Mouse (Mus musculus) hindbrain, embryonic 16.5 days (tissue): ENCODE results near the gene Gse1. TPM values are rescaled to one million over a fixed set of nuclear protein-coding genes. Genes with fewer than 3 reads are reported as not detected.
A peak's percentile ranks its signal among the peaks of the same experiment; 100 is the strongest.

ENCODE experiments used
- ATAC-seq: fragments of 200-750 bp; cut with Nextera tagmentation; 2 replicates; pipeline ENCODE4 v1.8.0; 2017; ENCODE audit warnings: moderate TSS enrichment, moderate library complexity
- H3K27ac ChIP-seq: fragments of 300-500 bp; sonication (generic); 2 replicates; pipeline ENCODE4 v1.5.1; 2014; ENCODE audit warnings: low read depth, mild to moderate bottlenecking, control low read depth, low read length, moderate library complexity
- H3K27me3 ChIP-seq: fragments of 300-500 bp; sonication (generic); replicated peaks from 2 replicates; pipeline ENCODE4 v1.6.1; 2014; ENCODE audit warnings: low read length; ENCODE audit not compliant: control insufficient read depth, insufficient read depth
- H3K36me3 ChIP-seq: fragments of 300-500 bp; sonication (generic); 2 replicates; pipeline ENCODE4 v1.6.1; 2014; ENCODE audit warnings: mild to moderate bottlenecking, low read length, moderate library complexity, mixed read lengths; ENCODE audit not compliant: control insufficient read depth, insufficient read depth
- H3K4me1 ChIP-seq: fragments of 300-500 bp; sonication (generic); 2 replicates; pipeline ENCODE4 v1.6.1; 2014; ENCODE audit warnings: low read depth, low read length; ENCODE audit not compliant: control insufficient read depth, insufficient read depth
- H3K4me2 ChIP-seq: fragments of 300-500 bp; sonication (generic); 2 replicates; pipeline ENCODE4 v1.6.1; 2014; ENCODE audit warnings: mild to moderate bottlenecking, low read length, control low read depth, moderate library complexity
- H3K4me3 ChIP-seq: fragments of 300-500 bp; sonication (generic); 2 replicates; pipeline ENCODE4 v1.5.1; 2014; ENCODE audit warnings: mild to moderate bottlenecking, low read length, control low read depth, moderate library complexity
- H3K9ac ChIP-seq: fragments of 300-500 bp; sonication (generic); 2 replicates; pipeline ENCODE4 v1.6.1; 2014; ENCODE audit warnings: low read depth, mild to moderate bottlenecking, control low read depth, low read length, moderate library complexity
- H3K9me3 ChIP-seq: fragments of 300-500 bp; sonication (generic); 2 replicates; pipeline ENCODE4 v1.6.1; 2014; ENCODE audit warnings: mild to moderate bottlenecking, low read length, moderate library complexity; ENCODE audit not compliant: control insufficient read depth
- WGBS: fragments of 180-500 bp; shearing (Covaris S2); extraction: QIAGEN DNeasy Blood & Tissue Kit; methylation state at CpG from one replicate; pipeline ENCODE4 v1.1.7; 2014; 5-methylcytosine and 5-hydroxymethylcytosine counted together
- polyA plus RNA-seq: library from polyadenylated mRNA; unstranded; fragments of >200 nt; fragmentation: Nextera tagmentation; extraction: Ambion mirVana; gene quantifications from 2 replicates; pipeline ENCODE4 v1.2.1, GENCODE M21; 2015

Gene Gse1
- polyA plus RNA-seq, 1 experiment from 2014 or later: 10.7 TPM

GRCm38 (mm10) chr8:120420226-120420625 lies 192.0 kb downstream of the Gse1 start:
- Histone ChIP-seq H3K9ac (0 out of 2 replicates have a peak overlapping the region, but pooled peaks have one; percentile 3), H3K27me3 (no peaks in the 10 kb centered on the region; the same call in 1 of the 2 replicates), H3K9me3 (no peaks in the 10 kb centered on the region), H3K36me3 (no peaks in the 10 kb centered on the region), H3K4me2 (no peak overlapping the region), H3K4me1 (peaks cover 55% of the 10 kb centered on the region), H3K4me3 (no peak overlapping the region), H3K27ac (no peak overlapping the region)
- no peak for ATAC-seq
- WGBS: 78% methylated on average over 5 of the region's 5 CpGs

DNA sequence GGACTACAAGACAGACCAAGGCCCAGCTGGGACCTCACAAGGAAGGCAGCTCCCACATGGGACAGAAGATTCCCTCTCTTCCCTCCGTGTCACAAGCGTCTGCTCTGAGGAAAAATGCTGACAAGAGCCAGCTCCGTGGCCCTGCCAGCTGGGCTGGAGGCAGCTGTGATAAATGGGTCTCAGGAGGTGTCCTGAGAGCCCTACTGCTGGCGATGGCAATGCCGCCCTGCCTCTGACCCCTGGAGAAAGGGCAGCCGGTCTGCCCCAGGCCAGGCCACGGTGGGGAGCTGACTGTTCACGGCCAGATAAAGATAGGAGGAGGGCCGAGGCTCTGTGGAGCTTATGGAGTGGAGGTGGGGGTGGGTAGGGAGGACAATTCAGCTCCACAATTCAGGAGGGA lies 193.4 kb downstream of the Gse1 start:
- H3K27me3 ChIP-seq: no peaks in the 10 kb centered on the region; the same call in 1 of the 2 replicates
- H3K27ac ChIP-seq: no peak overlapping the region; the same call in 1 of the 2 replicates
- peak overlapping the region; percentile 28; the same call in 1 of the 2 replicates for H3K9ac ChIP-seq
- H3K36me3 ChIP-seq: no peaks in the 10 kb centered on the region
- ATAC-seq: no peak
- H3K4me3 ChIP-seq: no peak overlapping the region
- peaks cover 56% of the 10 kb centered on the region for H3K4me1 ChIP-seq
- 12% methylated on average over 9 of the region's 9 CpGs for WGBS
- no peak overlapping the region for H3K4me2 ChIP-seq
- no peaks in the 10 kb centered on the region for H3K9me3 ChIP-seq

GRCm38 (mm10) chr8:120422236-120422635 lies 194.0 kb downstream of the Gse1 start:
- WGBS: 74% methylated on average over 8 of the region's 8 CpGs
- no peak for ATAC-seq
- Histone ChIP-seq H3K27ac (no peak overlapping the region), H3K36me3 (no peaks in the 10 kb centered on the region), H3K4me3 (no peak overlapping the region), H3K4me2 (no peak overlapping the region), H3K9ac (no peak overlapping the region), H3K4me1 (peaks cover 53% of the 10 kb centered on the region), H3K27me3 (no peaks in the 10 kb centered on the region; the same call in 1 of the 2 replicates), H3K9me3 (no peaks in the 10 kb centered on the region)

GRCm38 (mm10) chr8:120423576-120423975 lies 195.3 kb downstream of the Gse1 start:
- no peaks in the 10 kb centered on the region for H3K36me3 ChIP-seq
- no peak for ATAC-seq
- H3K4me2 ChIP-seq: no peak overlapping the region
- H3K4me3 ChIP-seq: no peak overlapping the region
- H3K27ac ChIP-seq: no peak overlapping the region
- H3K27me3 ChIP-seq: no peaks in the 10 kb centered on the region; the same call in 1 of the 2 replicates
- WGBS: 31% methylated on average over 7 of the region's 7 CpGs
- no peak overlapping the region for H3K9ac ChIP-seq
- no peaks in the 10 kb centered on the region for H3K9me3 ChIP-seq
- H3K4me1 ChIP-seq: peaks cover 54% of the 10 kb centered on the region

DNA sequence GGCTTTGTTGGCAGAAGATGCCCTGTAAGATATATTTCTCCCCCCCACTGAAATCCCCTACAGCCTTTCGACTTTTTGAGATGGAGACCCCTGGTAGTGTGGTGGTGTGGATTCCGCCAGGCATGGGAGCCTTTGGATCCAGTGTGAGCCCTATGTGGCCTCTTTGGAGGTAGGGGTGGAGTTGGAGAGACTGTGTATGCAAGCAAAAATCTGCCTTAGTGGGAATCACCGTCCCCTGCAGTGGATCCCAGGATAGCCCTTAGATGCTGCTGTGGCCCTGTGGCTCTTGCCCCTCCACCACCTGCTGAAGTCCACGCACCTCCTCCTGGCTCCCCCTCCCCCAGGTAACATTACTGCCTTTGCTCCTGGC lies 196.6 kb downstream of the Gse1 start:
- no peaks in the 10 kb centered on the region; the same call in 1 of the 2 replicates for H3K27me3 ChIP-seq
- peak overlapping the region; percentile 83 for H3K27ac ChIP-seq
- H3K4me2 ChIP-seq: no peak overlapping the region
- no peak overlapping the region for H3K4me3 ChIP-seq
- H3K9me3 ChIP-seq: no peaks in the 10 kb centered on the region
- H3K9ac ChIP-seq: peak overlapping the region; percentile 53
- H3K36me3 ChIP-seq: no peaks in the 10 kb centered on the region
- WGBS: 32% methylated on average over 4 of the region's 4 CpGs
- peaks cover 54% of the 10 kb centered on the region for H3K4me1 ChIP-seq
- ATAC-seq: no peak

DNA sequence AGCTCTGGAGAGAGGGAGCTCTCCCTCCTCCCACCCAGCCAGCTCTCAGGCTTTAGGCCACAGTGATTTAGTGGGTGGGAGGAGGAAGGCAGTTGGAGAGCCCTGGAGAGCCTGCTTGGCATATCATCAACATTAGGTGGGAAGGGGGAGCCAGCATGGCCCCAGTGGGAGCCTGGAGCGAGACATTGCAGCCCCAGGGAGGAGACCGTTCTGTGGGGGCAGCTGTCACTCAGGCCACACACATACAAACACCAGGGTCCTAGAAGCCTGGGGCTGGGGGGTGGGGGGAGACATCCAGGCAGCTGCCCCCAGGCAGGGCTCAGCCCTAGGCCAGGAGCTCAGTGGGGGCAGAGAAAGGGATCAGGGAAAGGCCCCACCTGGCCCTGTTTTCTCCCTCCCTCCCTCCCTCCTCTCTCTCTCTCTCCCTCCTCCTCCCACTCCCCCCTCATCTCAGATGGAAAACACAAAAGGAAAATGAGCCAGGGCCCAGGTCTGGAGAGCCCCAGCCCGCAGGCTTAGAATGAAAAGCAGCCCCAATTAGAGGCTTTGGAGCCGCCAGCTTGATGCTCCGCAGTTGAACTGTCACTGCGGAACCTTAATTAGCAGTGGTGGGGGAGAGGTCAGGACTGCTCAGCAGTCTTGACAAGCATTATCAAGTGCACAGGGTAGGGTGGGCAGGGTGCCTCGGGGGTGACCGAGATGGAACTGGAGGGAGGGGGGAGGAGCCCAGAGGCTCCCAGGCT lies 197.1 kb downstream of the Gse1 start:
- WGBS: 15% methylated on average over 8 of the region's 8 CpGs
- Histone ChIP-seq H3K4me1 (peaks cover 54% of the 10 kb centered on the region), H3K9me3 (no peaks in the 10 kb centered on the region), H3K9ac (peak overlapping the region; percentile 53), H3K27ac (peak overlapping the region; percentile 83), H3K36me3 (no peaks in the 10 kb centered on the region), H3K27me3 (no peaks in the 10 kb centered on the region; the same call in 1 of the 2 replicates), H3K4me3 (no peak overlapping the region), H3K4me2 (no peak overlapping the region)
- ATAC-seq: peak; percentile 69

DNA sequence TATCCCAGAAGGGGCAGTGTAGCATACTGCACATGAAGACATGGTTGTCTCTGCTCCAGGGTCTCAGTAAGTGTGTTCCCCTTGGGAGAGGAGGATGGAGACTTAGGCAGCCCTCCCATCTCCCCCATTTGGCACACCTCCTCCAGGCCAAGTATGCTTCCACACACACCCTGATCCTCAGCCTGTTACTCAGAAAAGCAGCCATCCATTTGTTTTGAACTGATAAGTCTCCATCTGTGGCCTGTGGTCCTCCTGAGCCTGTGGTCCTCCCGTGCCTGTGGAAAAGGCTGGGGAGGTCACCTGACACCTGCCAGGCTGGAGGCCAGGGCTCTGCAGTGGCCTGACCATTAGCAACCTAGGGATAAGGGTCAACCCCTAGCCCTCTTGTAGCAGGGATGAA lies 197.8 kb downstream of the Gse1 start:
- H3K4me1 ChIP-seq: peaks cover 51% of the 10 kb centered on the region
- no peaks in the 10 kb centered on the region for H3K36me3 ChIP-seq
- no peaks in the 10 kb centered on the region for H3K9me3 ChIP-seq
- H3K4me2 ChIP-seq: no peak overlapping the region
- no peak overlapping the region for H3K4me3 ChIP-seq
- H3K27ac ChIP-seq: peak overlapping the region; percentile 83
- 42% methylated on average over 1 of the region's 1 CpGs for WGBS
- no peaks in the 10 kb centered on the region; the same call in 1 of the 2 replicates for H3K27me3 ChIP-seq
- no peak overlapping the region for H3K9ac ChIP-seq
- ATAC-seq: no peak; the same call in 1 of the 2 replicates

DNA sequence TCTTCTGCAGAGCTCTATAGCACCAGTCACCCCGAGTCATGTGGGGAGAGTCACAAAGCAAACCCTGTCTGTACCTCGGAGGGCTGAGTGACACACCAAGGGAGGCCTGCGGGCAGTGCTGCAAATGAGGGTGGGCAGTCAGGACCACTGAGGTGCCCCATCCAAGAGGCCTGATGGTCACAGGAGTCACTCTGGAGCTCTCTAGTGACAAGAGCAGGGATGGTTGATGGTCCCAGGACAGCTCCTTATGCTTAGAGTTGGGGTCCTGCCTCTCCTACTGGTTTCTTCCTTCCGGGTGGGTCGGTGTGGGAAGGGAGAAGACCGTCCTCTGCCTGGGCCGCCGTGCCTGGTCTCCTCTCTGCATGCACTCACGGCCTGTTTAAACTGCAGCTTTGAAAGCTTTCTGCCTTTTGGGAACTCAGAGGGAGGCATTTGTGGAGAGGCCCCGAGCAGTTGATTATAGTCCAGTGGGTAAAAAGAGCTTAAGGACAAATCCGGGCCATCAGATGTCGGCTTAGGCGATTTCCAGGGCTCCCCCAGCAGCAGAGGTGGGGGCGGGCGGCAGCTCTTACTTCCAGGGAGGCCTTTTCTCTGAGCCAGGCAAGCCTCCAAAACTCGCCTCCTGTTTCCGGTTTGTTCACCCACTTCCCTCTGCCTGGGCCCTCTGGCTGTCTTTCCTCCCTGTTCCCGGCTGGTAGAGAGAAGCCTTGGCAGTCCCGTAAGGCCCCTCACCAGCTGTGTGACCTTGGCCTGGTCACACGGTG lies 198.5 kb downstream of the Gse1 start:
- Histone ChIP-seq H3K9ac (no peak overlapping the region), H3K36me3 (no peaks in the 10 kb centered on the region), H3K9me3 (no peaks in the 10 kb centered on the region), H3K4me3 (no peak overlapping the region), H3K27ac (peak overlapping the region; percentile 27), H3K4me2 (no peak overlapping the region), H3K27me3 (no peaks in the 10 kb centered on the region; the same call in 1 of the 2 replicates), H3K4me1 (peaks cover 44% of the 10 kb centered on the region)
- no peak for ATAC-seq
- WGBS: 34% methylated on average over 20 of the region's 20 CpGs

- H3K36me3 ChIP-seq: no peaks in the 10 kb centered on the region
- ATAC-seq: no peak
- H3K9ac ChIP-seq: no peak overlapping the region
- H3K4me1 ChIP-seq: peaks cover 42% of the 10 kb centered on the region
- no peak overlapping the region for H3K27ac ChIP-seq
- no peak overlapping the region for H3K4me3 ChIP-seq
- no peaks in the 10 kb centered on the region for H3K9me3 ChIP-seq
- H3K27me3 ChIP-seq: no peaks in the 10 kb centered on the region
- WGBS: 89% methylated on average over 5 of the region's 5 CpGs
- no peak overlapping the region for H3K4me2 ChIP-seq
Measured at GRCm38 (mm10) chr8:120428492-120428891, 200.2 kb downstream of the Gse1 start.
